Mouse (Mus musculus): Measurements from ENCODE around the gene H3f3a. TPM values are rescaled to one million over a fixed set of nuclear protein-coding genes. Genes with fewer than 3 reads are reported as not detected.

Gene H3f3a
- polyA plus RNA-seq, 1 experiment from 2014 or later, result 3,728 TPM

DNA sequence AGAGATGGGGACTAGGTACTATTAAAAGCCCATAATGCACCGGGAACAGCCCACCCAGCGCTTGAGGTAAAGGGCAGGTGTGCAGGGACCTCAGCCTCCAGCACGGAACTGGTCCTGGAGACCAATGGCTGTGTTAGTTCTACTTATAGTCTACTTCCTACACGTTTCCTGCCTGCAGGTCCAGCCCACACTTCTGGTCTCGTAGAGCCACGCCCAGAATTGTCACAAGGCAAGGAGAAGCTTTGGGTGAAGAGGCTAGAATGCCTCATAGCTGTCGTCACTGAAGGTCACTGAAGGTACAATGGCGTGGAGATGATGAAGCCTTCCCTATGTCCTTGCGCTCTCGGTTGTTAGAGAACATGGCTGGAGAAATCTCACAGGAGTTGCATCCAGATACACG is 16.0 kb upstream of the H3f3a start:
- no peaks in the 10 kb centered on the region for H3K4me1 ChIP-seq (ENCODE audit: control insufficient read depth, insufficient read depth, low read length)
- no peaks in the 10 kb centered on the region for H3K27me3 ChIP-seq (ENCODE audit: control insufficient read depth, insufficient read depth, low read length)
- ATAC-seq (ENCODE audit: low FRiP score) (no peak), DNase-seq (ENCODE audit: low spot score, missing footprints) (no peak)
- no peaks in the 10 kb centered on the region for H3K36me3 ChIP-seq (ENCODE audit: control insufficient read depth, insufficient read depth, low read length)
- WGBS, result 88% methylated on average over 11 of the region's 11 CpGs
- no peak overlapping the region for H3K4me3 ChIP-seq (ENCODE audit: low read depth, low read length)
- no peak overlapping the region for H3K27ac ChIP-seq (ENCODE audit: low read depth, low read length)
- no peak overlapping the region for H3K4me2 ChIP-seq
- no peak overlapping the region for H3K9ac ChIP-seq (ENCODE audit: low read length)
- H3K9me3 ChIP-seq (ENCODE audit: control insufficient read depth, low read length), result no peaks in the 10 kb centered on the region

DNA sequence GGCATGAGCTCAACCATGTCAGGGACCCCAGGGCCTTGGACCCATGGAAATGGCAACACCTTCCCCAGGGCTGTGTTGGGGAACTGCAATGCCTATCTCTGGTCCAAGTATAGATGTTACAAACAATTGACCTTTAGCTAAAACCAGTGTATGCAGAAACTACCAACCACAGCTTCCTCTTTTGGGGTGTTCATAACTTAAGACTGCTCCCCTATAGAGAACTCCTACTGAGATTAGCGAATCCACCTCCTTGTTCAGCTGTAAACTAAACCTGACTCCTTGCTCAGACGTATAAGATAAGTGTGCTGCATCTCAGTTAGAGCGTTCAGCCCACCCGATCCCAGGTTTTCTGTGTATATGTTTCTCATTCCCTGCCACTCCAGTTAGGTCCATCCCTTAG is 12.9 kb upstream of the H3f3a start:
- DNase-seq (ENCODE audit: low spot score, missing footprints), result no peak
- no peaks in the 10 kb centered on the region for H3K27me3 ChIP-seq (ENCODE audit: control insufficient read depth, insufficient read depth, low read length)
- no peak overlapping the region for H3K4me2 ChIP-seq
- 93% methylated on average over 4 of the region's 4 CpGs for WGBS
- no peak for ATAC-seq (ENCODE audit: low FRiP score)
- H3K36me3 ChIP-seq (ENCODE audit: control insufficient read depth, insufficient read depth, low read length), result no peaks in the 10 kb centered on the region
- H3K9ac ChIP-seq (ENCODE audit: low read length), result no peak overlapping the region
- no peaks in the 10 kb centered on the region for H3K9me3 ChIP-seq (ENCODE audit: control insufficient read depth, low read length)
- H3K4me3 ChIP-seq (ENCODE audit: low read depth, low read length), result no peak overlapping the region
- no peak overlapping the region for H3K27ac ChIP-seq (ENCODE audit: low read depth, low read length)
- H3K4me1 ChIP-seq (ENCODE audit: control insufficient read depth, insufficient read depth, low read length), result no peaks in the 10 kb centered on the region

DNA sequence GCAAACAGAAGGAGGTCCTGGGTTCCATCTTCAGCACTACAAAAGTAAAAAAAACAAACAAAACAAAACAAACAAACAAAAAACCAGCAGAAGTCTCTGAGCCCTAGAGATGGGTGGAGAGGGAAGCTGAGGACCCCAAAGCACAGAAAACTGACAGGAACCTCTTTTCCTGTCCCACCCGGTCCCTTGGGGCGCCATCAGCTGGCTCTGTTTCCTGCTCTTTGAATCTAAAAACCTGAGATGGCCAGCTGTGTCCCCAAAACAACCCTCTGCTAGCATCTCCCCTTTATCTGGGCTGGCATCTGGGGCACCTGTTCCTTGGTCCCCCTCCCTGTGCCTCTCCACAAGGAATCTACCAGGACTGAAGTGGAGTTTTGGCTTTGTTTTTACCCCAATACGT is 11.0 kb upstream of the H3f3a start:
- Histone ChIP-seq H3K9ac (ENCODE audit: low read length) (no peak overlapping the region), H3K36me3 (ENCODE audit: control insufficient read depth, insufficient read depth, low read length) (no peaks in the 10 kb centered on the region), H3K27me3 (ENCODE audit: control insufficient read depth, insufficient read depth, low read length) (no peaks in the 10 kb centered on the region), H3K4me1 (ENCODE audit: control insufficient read depth, insufficient read depth, low read length) (no peaks in the 10 kb centered on the region), H3K27ac (ENCODE audit: low read depth, low read length) (no peak overlapping the region), H3K4me2 (no peak overlapping the region), H3K4me3 (ENCODE audit: low read depth, low read length) (no peak overlapping the region), H3K9me3 (ENCODE audit: control insufficient read depth, low read length) (no peaks in the 10 kb centered on the region)
- no peak for DNase-seq (ENCODE audit: low spot score, missing footprints)
- 83% methylated on average over 3 of the region's 3 CpGs for WGBS
- ATAC-seq (ENCODE audit: low FRiP score), result no peak

DNA sequence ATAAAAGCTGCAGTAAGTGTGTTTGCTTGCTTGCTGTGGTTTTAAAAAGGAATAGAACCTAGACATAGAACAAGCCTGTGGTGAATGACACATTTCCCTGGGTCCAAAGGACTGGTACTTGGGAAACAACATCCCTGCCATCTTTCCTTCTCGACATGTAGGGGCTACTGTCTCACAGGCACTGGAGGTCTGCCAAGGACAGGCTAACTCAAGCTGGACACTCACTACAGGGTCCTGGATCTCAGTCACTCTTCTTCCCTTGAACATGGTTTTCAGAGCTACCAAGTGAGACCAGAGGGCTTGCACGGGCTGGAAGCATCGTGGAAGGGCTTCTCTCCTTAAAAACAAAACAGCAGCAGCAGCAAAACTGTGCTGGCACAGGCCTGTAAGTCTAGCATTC is 10.0 kb upstream of the H3f3a start:
- DNase-seq (ENCODE audit: low spot score, missing footprints), result no peak
- WGBS, result 76% methylated on average over 3 of the region's 3 CpGs
- Histone ChIP-seq H3K27me3 (ENCODE audit: control insufficient read depth, insufficient read depth, low read length) (no peaks in the 10 kb centered on the region), H3K4me1 (ENCODE audit: control insufficient read depth, insufficient read depth, low read length) (no peaks in the 10 kb centered on the region), H3K27ac (ENCODE audit: low read depth, low read length) (no peak overlapping the region), H3K36me3 (ENCODE audit: control insufficient read depth, insufficient read depth, low read length) (no peaks in the 10 kb centered on the region), H3K4me3 (ENCODE audit: low read depth, low read length) (no peak overlapping the region), H3K4me2 (no peak overlapping the region), H3K9me3 (ENCODE audit: control insufficient read depth, low read length) (no peaks in the 10 kb centered on the region), H3K9ac (ENCODE audit: low read length) (no peak overlapping the region)
- ATAC-seq (ENCODE audit: low FRiP score), result no peak

DNA sequence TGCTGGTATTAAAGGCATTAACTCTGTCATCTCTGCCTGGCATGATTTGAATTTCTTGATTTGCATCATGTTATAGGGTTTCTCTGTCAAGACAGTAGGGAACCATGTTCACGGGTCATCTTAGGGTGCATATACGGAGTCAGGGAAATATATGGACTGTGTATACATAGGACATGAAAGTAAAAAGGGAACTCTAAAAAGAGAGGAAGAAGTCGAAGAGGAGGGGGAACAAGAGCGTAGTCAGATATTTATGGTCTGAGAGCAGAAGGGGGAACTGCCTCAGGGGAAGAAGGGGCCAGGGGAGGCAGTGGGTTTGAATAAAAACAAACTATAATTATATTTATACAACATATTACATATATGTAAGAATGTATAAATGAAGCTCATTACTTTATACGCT is 8.5 kb upstream of the H3f3a start:
- Histone ChIP-seq H3K9ac (ENCODE audit: low read length) (no peak overlapping the region), H3K36me3 (ENCODE audit: control insufficient read depth, insufficient read depth, low read length) (no peaks in the 10 kb centered on the region), H3K4me2 (no peak overlapping the region), H3K27ac (ENCODE audit: low read depth, low read length) (no peak overlapping the region), H3K9me3 (ENCODE audit: control insufficient read depth, low read length) (no peaks in the 10 kb centered on the region), H3K4me3 (ENCODE audit: low read depth, low read length) (no peak overlapping the region), H3K4me1 (ENCODE audit: control insufficient read depth, insufficient read depth, low read length) (no peaks in the 10 kb centered on the region), H3K27me3 (ENCODE audit: control insufficient read depth, insufficient read depth, low read length) (no peaks in the 10 kb centered on the region)
- 94% methylated on average over 5 of the region's 5 CpGs for WGBS
- no peak for DNase-seq (ENCODE audit: low spot score, missing footprints)
- no peak for ATAC-seq (ENCODE audit: low FRiP score)

DNA sequence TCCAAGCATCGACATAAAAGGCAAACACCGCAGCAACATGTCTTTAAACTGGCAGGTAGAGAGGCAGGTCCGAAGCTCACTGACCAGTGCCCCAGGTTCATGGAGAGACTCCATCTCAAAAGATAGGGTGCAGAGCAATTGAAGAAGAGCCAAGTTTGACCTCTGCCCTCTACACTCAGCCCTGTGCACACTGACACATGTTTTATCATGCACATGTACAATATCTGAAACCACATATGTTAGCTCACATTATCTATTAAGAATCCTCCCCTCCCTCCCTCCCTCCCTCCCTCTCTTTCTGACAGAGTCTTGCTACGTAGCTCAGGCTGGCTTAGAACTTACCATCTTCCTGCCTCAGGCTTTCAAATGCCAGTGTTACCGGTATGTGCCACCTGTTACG is 7.4 kb upstream of the H3f3a start:
- H3K4me3 ChIP-seq (ENCODE audit: low read depth, low read length), result no peak overlapping the region
- 92% methylated on average over 6 of the region's 6 CpGs for WGBS
- no peaks in the 10 kb centered on the region for H3K27me3 ChIP-seq (ENCODE audit: control insufficient read depth, insufficient read depth, low read length)
- DNase-seq (ENCODE audit: low spot score, missing footprints) (no peak), ATAC-seq (ENCODE audit: low FRiP score) (no peak)
- H3K9me3 ChIP-seq (ENCODE audit: control insufficient read depth, low read length), result no peaks in the 10 kb centered on the region
- no peaks in the 10 kb centered on the region for H3K4me1 ChIP-seq (ENCODE audit: control insufficient read depth, insufficient read depth, low read length)
- no peaks in the 10 kb centered on the region for H3K36me3 ChIP-seq (ENCODE audit: control insufficient read depth, insufficient read depth, low read length)
- no peak overlapping the region for H3K27ac ChIP-seq (ENCODE audit: low read depth, low read length)
- no peak overlapping the region for H3K9ac ChIP-seq (ENCODE audit: low read length)
- H3K4me2 ChIP-seq, result no peak overlapping the region

DNA sequence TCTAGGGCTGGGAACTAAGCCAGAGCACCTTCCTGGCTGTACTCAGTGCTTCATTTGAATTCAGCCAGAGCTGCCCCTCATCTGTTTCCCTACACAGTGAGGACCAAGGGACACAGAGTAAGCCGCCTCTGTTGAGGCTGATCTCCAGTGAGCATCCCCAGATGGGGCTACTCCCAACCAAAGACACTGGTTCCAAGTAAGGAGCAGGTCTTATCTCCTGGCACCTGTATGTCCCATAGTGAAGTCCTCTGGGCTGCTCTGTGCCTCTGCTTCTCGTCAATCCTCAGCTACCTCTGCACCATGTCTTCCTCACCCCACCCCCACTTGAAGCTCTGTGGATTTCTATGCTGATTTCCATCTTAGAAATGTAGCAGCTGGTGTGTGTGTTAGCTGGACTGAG is 4.3 kb upstream of the H3f3a start:
- DNase-seq (ENCODE audit: low spot score, missing footprints) (no peak), ATAC-seq (ENCODE audit: low FRiP score) (no peak)
- H3K4me3 ChIP-seq (ENCODE audit: low read depth, low read length), result no peak overlapping the region
- H3K9me3 ChIP-seq (ENCODE audit: control insufficient read depth, low read length), result no peaks in the 10 kb centered on the region
- H3K4me1 ChIP-seq (ENCODE audit: control insufficient read depth, insufficient read depth, low read length), result peaks cover 17% of the 10 kb centered on the region
- H3K4me2 ChIP-seq, result no peak overlapping the region
- H3K27ac ChIP-seq (ENCODE audit: low read depth, low read length), result no peak overlapping the region
- no peaks in the 10 kb centered on the region for H3K36me3 ChIP-seq (ENCODE audit: control insufficient read depth, insufficient read depth, low read length)
- no peaks in the 10 kb centered on the region for H3K27me3 ChIP-seq (ENCODE audit: control insufficient read depth, insufficient read depth, low read length)
- H3K9ac ChIP-seq (ENCODE audit: low read length), result no peak overlapping the region
- whole genome bisulfite sequencing, result 76% methylated on average over 2 of the region's 2 CpGs

DNA sequence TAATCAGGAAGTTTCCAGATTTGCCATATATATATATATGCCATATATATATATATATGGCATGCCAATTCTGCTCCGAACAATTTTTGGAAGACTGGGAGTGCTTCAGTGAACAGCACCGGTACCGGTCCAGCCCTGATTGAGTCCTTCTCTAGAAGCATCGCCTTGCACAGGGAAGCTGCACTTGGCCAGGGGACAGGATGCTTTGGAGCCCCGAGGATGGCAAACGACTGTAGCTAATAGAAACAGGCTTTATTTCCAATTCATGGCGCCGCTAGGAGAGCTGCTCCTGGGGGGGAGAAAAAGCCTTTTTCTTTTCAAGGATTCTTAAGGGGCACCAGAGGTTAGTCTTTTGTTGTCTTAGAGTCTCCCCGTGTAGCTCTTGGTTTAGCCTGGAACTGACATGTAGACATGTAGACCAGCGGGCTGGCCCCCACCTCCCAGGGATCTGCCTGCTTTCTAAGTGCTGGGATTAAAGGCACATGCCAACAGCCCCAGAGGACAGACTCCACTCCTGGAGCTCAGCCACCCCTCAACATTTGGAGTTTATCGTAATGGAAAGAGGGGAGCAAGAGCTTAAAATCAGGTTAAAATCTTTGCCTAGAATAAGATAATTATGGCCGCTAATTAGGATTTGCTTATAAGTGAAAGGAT is 1.8 kb upstream of the H3f3a start:
- Histone ChIP-seq H3K27ac (ENCODE audit: low read depth, low read length) (no peak overlapping the region), H3K9me3 (ENCODE audit: control insufficient read depth, low read length) (no peaks in the 10 kb centered on the region), H3K9ac (ENCODE audit: low read length) (0 out of 2 replicates have a peak overlapping the region, but pooled peaks have one; percentile 3), H3K27me3 (ENCODE audit: control insufficient read depth, insufficient read depth, low read length) (no peaks in the 10 kb centered on the region), H3K4me3 (ENCODE audit: low read depth, low read length) (no peak overlapping the region), H3K4me1 (ENCODE audit: control insufficient read depth, insufficient read depth, low read length) (peaks cover 22% of the 10 kb centered on the region), H3K36me3 (ENCODE audit: control insufficient read depth, insufficient read depth, low read length) (peaks cover 3% of the 10 kb centered on the region; the same call in 1 of the 2 replicates), H3K4me2 (peak overlapping the region; percentile 2)
- no peak for ATAC-seq (ENCODE audit: low FRiP score)
- 38% methylated on average over 12 of the region's 12 CpGs for WGBS
- DNase-seq (ENCODE audit: low spot score, missing footprints), result no peak

DNA sequence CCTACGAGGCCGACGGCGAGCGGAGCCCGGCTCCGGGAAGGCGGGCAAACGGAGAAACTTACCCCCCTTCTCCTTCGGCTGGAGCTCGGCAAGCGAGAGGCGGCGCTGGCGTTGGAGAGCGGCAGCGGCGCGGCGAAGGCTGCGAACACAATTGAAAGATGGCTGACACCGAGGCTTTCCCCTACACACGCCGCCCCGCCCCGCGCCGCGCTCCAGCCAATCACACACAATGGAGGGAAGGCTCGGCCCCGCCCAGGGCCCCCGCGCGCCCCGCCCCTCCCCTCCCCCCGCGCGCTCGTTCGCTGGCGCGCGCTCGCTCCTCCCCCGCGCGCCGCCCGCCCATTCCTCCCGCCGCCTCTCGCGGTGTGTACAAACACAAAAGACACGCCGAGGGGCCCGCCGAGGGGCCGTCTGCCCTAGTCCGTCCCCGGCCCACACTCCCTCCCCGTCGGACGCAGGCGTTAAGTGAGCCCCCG is 296 bp downstream of the H3f3a start:
- DNase-seq (ENCODE audit: low spot score, missing footprints), result peak; percentile 99
- Histone ChIP-seq H3K27ac (ENCODE audit: low read depth, low read length) (peak overlapping the region; percentile 97), H3K4me1 (ENCODE audit: control insufficient read depth, insufficient read depth, low read length) (peaks cover 25% of the 10 kb centered on the region), H3K9ac (ENCODE audit: low read length) (peak overlapping the region; percentile 98), H3K4me2 (peak overlapping the region; percentile 78), H3K9me3 (ENCODE audit: control insufficient read depth, low read length) (no peaks in the 10 kb centered on the region), H3K27me3 (ENCODE audit: control insufficient read depth, insufficient read depth, low read length) (no peaks in the 10 kb centered on the region), H3K36me3 (ENCODE audit: control insufficient read depth, insufficient read depth, low read length) (peaks cover 10% of the 10 kb centered on the region), H3K4me3 (ENCODE audit: low read depth, low read length) (peak overlapping the region; percentile 94)
- peak; percentile 96 for ATAC-seq (ENCODE audit: low FRiP score)
- WGBS, result 0% methylated on average over 29 of the region's 65 CpGs
